Mouse (Mus musculus): Measurements from ENCODE around the gene Rpl36a. TPM values are rescaled to one million over a fixed set of nuclear protein-coding genes. Genes with fewer than 3 reads are reported as not detected.

The Rpl36a gene
- polyA plus RNA-seq, 1 experiment, result 141 TPM

DNA sequence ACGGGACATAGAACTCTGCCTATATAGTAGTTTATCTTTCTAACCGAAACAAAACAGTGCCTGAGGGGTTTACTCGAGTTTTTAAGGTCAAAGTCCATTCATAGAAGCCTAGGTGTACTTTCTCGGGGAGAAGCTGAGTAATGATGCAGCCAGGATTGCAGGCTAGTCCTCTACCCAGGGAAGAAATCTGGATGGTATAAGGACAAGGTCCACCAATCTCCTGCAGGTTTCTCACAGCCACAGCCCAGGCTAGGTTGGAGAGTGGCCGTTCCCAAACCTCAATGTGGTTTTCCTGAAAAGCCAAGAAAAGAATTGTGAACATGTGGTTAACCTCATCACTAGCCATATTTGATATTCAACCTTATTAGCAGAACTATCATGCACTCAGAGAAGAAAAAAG, 4.4 kb downstream of the Rpl36a start:
- WGBS, result 27% methylated on average over 5 of the region's 5 CpGs
- no peak for DNase-seq (ENCODE audit: low read depth, low spot score)

DNA sequence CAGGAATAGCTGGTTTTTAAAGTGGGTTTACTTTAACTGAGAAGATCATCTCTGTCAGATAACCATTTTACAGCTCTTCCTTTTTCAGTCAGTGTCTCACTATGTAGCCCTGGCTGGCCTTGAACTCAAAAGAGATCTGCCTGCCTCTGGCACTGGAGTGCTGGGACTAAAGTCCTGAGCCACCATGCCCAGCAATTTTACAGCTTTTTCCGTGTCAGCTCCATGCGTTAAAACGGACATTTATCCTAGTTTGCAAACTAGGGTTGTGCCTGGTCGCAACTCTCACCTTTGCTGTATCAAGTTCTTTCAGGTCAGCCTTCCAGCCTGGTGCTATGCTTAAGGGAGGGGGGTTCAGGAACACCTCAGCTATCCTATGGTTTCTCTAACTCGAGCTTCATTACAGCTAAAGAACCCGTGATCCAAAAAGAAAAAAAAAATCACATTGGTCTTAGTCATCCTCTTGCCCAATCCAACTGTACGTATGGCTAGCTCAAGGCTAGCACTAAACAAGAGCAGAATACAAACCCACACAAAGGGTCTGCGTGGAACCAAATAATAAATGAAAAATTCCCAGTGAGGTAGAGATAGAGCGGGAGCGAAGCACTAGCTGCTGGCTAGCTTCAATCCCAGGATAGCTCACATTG, 14.6 kb downstream of the Rpl36a start:
- DNase-seq (ENCODE audit: low read depth, low spot score), result no peak
- WGBS, result 21% methylated on average over 10 of the region's 10 CpGs

DNA sequence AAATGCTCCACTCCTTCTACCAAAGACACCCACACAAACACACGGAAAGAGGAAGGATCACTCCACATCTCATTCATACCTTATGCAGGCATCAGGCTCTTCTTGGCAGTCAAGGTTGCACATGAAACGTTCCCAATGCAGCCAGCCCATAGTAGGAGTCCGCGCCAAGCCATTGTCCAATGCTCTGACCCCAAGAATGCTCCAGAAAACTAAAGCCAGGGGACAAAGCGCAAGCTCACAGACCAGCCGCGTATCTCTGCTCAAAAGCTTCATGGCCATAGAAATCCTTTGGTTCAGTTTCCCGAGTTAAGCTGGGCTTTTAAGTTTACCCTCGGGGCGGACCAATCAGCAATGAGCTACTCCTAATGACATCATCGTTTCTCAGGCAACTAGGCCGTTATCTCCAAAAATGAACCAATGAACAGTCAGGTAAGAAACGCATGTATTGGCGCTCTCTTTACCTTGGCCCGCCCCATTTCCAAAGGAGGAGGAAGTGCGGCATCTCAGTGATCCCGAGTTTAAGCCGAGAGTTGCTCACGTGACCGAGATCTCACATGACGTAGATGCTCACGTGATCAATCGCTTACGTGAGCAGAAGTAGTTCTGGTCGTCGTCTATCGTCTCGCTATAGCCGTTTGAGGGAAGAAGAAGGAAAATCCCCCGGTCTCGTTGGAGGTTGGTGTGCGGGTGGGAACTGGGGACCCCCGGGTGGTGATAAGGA, 15.4 kb downstream of the Rpl36a start, which contains the start of the genes Gla and Hnrnph2:
Gla (minus strand) TSS at position 467 of the 721 bp plus-strand sequence.
Hnrnph2 (plus strand) TSS at position 521 of the 721 bp plus-strand sequence.
- WGBS, result 17% methylated on average over 33 of the region's 33 CpGs
- peak; percentile 86 for DNase-seq (ENCODE audit: low read depth, low spot score)

GRCm38 (mm10) chrX:134601380-134602120, 16.1 kb downstream of the Rpl36a start:
- WGBS, result 15% methylated on average over 36 of the region's 43 CpGs

GRCm38 (mm10) chrX:134609472-134609871, 24.0 kb downstream of the Rpl36a start:
- 26% methylated on average over 4 of the region's 4 CpGs for WGBS
- no peak for DNase-seq (ENCODE audit: low read depth, low spot score)

More at GRCm38 (mm10) chrX:134601380-134602120, 16.1 kb downstream of the Rpl36a start:
- no peak for DNase-seq (ENCODE audit: low read depth, low spot score)

DNA sequence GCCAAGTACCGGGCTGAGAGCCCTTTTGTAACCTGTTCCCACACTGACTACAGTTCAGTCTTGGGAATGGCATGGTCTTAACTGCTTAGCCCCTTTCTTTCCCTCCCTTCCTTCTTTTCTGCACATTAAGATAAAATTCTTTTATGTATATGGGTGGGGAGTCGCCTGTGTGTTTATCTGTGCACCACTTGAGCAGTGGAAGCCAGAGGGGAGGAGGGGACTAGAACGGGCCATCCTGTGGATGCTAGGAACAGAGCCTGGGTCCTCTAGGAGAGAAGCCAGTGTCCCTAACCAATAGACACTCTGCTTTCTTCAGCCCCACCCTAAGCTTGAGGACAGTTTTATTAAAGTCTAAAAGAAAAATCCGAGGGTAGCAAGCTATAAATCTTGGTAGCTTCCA, 25.5 kb downstream of the Rpl36a start:
- 66% methylated on average over 4 of the region's 4 CpGs for WGBS

DNA sequence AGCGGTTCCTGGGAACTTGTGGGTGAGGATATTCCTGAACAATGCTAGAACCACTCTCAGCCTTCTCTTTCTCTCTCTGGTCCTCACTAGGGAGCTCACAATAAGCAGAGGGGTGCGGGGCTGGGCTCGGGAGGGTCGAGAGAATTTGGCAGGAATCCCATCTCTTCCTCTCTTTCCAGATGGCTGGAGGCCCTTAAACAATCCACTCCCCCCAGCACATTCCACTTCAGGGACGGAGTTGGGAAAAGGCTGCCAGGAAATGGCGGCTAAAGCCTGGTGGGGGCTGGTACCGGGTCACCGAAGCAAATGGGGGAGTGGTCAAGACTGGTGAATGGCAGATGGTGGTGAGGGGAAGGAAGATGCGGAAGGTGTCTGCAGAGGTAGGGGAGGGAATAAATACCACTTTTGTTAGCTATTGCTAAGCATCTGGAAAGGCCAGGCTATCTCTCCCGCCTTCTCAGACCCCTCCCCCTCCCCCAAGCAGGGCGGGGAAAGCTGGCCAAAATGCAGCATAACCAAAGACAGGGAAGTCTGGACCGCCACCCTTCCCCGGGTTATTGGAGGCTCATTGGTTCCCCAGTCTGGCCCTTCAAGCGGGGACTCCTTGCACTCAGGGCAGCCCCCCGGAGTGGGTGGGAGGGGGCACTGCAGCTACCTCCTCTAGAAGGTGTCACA, 27.0 kb downstream of the Rpl36a start:
- 12% methylated on average over 15 of the region's 15 CpGs for WGBS
- no peak for DNase-seq (ENCODE audit: low read depth, low spot score)

More for the DNA sequence above, 25.5 kb downstream of the Rpl36a start:
- DNase-seq (ENCODE audit: low read depth, low spot score), result no peak

- 63% methylated on average over 2 of the region's 2 CpGs for WGBS
- DNase-seq (ENCODE audit: low read depth, low spot score), result no peak
Observed at GRCm38 (mm10) chrX:134614306-134614705, 28.9 kb downstream of the Rpl36a start.

DNA sequence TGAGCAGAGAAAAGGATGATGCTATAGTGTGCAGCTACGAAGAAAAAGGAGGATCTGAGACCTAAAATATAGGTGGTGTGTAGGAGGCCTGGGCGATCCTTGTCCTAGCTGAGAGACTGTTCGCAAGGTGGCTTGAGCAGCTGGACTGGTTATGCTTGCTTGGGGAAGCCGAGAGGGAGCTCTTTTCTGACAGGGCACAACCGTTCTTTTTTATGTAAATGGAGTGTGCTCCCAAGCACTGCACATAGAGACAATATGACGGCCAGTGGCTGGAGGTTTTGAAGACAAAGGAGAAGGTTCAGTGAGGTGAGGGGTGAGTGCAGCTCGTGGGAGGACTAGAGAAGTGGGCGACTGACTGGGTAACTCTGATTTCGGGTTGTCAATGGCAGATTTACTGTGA, 34.2 kb downstream of the Rpl36a start:
- DNase-seq (ENCODE audit: low read depth, low spot score), result no peak
- WGBS, result 60% methylated on average over 9 of the region's 9 CpGs

DNA sequence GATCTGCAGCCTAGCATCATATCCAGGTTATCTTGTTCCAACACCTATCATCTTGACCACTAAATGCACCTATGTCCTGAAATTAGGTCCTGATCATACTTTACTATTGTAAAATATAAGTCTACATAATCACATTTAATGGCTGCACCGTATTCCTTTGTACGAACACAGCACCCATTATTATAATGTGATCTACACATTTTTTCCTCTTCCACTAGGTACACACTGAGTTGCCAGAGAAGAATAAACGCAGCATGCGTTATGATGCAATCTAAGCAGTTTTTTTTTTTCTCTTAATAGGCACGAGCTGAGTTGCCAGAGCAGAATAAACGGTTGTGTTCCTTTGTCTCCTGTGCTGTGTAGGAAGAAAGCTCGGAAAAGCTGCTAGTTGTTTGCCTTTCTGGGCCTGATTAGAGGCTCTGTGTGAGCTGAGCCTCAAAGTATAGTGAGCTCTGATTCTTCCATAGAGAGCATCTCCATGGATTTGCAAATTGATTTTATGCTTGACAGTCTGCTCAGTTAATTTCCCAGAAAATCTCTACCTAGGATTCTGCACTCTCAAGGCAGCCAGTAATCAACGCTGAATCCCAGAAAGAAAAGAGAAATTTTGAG, 34.9 kb downstream of the Rpl36a start:
- no peak for DNase-seq (ENCODE audit: low read depth, low spot score)
- 44% methylated on average over 8 of the region's 8 CpGs for WGBS

GRCm38 (mm10) chrX:134621685-134622084, 36.2 kb downstream of the Rpl36a start:
- no peak for DNase-seq (ENCODE audit: low read depth, low spot score)
- WGBS, result 75% methylated on average over 3 of the region's 3 CpGs

GRCm38 (mm10) chrX:134623350-134623749, 37.9 kb downstream of the Rpl36a start:
- 69% methylated on average over 4 of the region's 4 CpGs for WGBS
- no peak for DNase-seq (ENCODE audit: low read depth, low spot score)

GRCm38 (mm10) chrX:134628200-134628599, 42.7 kb downstream of the Rpl36a start:
- WGBS, result 49% methylated on average over 2 of the region's 2 CpGs
- no peak for DNase-seq (ENCODE audit: low read depth, low spot score)

GRCm38 (mm10) chrX:134632710-134633109, 47.3 kb downstream of the Rpl36a start:
- no peak for DNase-seq (ENCODE audit: low read depth, low spot score)
- WGBS, result 90% methylated on average over 5 of the region's 5 CpGs

- DNase-seq (ENCODE audit: low read depth, low spot score), result no peak
- 72% methylated on average over 3 of the region's 3 CpGs for WGBS
Observed at GRCm38 (mm10) chrX:134635111-134635510, 49.7 kb downstream of the Rpl36a start.

DNA sequence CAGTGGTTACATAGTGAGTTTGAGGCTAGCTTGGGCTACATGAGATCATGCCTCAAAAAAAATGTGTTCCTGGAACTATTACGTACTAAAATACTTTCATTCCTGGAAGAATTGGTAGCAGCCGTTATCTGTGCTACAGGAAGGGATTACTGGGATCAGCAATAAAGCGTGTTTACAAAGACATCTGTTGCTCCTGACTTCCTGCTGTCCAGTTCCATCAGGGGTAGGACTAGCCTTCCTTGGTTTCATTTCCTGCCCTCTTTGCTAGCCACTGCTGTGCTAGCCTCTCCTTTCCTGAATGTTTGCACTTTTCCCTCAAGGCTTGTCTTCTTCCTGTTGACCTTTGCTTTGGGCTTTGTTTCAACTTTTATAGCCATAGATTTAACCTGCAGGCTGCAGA, 50.4 kb downstream of the Rpl36a start:
- no peak for DNase-seq (ENCODE audit: low read depth, low spot score)
- WGBS, result 28% methylated on average over 3 of the region's 3 CpGs

Measured in large intestine, adult 2 months (tissue).